Mouse (Mus musculus) forebrain, embryonic 12.5 days (tissue): ENCODE measurements around the gene Hunk. TPM values are rescaled to one million over a fixed set of nuclear protein-coding genes. Genes with fewer than 3 reads are reported as not detected.

Experiments used
- ATAC-seq: fragments of 200-750 bp; cut with Nextera tagmentation; 2 replicates; pipeline ENCODE4 v1.8.0; 2017; ENCODE audit warnings: moderate TSS enrichment; ENCODE audit not compliant: low FRiP score
- H3K27ac ChIP-seq: fragments of 300-500 bp; sonication (generic); 2 replicates; pipeline ENCODE4 v1.5.1; 2016; ENCODE audit warnings: mild to moderate bottlenecking
- H3K27me3 ChIP-seq: fragments of 300-500 bp; sonication (generic); 2 replicates; pipeline ENCODE4 v1.6.1; 2016; ENCODE audit warnings: mild to moderate bottlenecking
- H3K36me3 ChIP-seq: fragments of 300-500 bp; sonication (generic); replicated peaks from 2 replicates; pipeline ENCODE4 v1.6.1; 2016; ENCODE audit warnings: mild to moderate bottlenecking
- H3K4me1 ChIP-seq: fragments of 300-500 bp; sonication (generic); 2 replicates; pipeline ENCODE4 v1.6.1; 2016
- H3K4me2 ChIP-seq: fragments of 300-500 bp; sonication (generic); 2 replicates; pipeline ENCODE4 v1.6.1; 2016; ENCODE audit warnings: mild to moderate bottlenecking, moderate library complexity
- H3K4me3 ChIP-seq: fragments of 300-500 bp; sonication (generic); replicated peaks from 2 replicates; pipeline ENCODE4 v1.5.1; 2016; ENCODE audit warnings: mild to moderate bottlenecking
- H3K9ac ChIP-seq: fragments of 300-500 bp; sonication (generic); 2 replicates; pipeline ENCODE4 v1.6.1; 2016; ENCODE audit warnings: mild to moderate bottlenecking
- H3K9me3 ChIP-seq: fragments of 300-500 bp; sonication (generic); 2 replicates; pipeline ENCODE4 v1.6.1; 2016
- WGBS: fragments of 180-500 bp; shearing (Covaris S2); methylation state at CpG from one replicate; pipeline ENCODE4 v1.1.7; 2016; 5-methylcytosine and 5-hydroxymethylcytosine counted together
- polyA plus RNA-seq: library from polyadenylated mRNA; unstranded; fragments of >200 nt; fragmentation: Nextera tagmentation; extraction: Ambion mirVana; gene quantifications from 2 replicates; pipeline ENCODE4 v1.2.1, GENCODE M21; 2016

The Hunk gene
- polyA plus RNA-seq, 1 experiment from 2014 or later: 17.9 TPM

DNA sequence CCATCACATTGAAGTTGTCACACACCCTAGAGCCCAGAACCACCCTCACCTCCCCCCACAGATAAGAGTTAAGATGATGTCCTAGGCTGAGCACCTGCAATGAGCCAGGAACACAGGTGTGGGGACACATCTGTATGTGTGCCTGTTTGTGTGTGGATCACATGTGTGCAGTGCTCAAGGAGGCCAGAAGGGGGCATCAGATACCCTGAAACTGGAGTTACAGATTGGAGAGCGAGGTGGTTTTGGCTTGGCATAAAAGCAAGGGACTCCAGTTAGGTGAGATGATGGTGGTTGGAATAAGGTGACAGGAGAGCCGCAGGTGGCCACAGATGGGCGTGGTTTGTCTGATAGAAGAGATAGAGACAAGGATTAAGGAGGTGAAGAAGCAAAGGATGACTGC is 4.2 kb upstream of the Hunk start:
- Histone ChIP-seq H3K9me3 (no peaks in the 10 kb centered on the region), H3K4me2 (no peak overlapping the region), H3K36me3 (no peaks in the 10 kb centered on the region), H3K4me1 (peaks cover 10% of the 10 kb centered on the region), H3K9ac (no peak overlapping the region), H3K27ac (no peak overlapping the region), H3K4me3 (no peak overlapping the region), H3K27me3 (peaks cover 19% of the 10 kb centered on the region; the same call in 1 of the 2 replicates)
- WGBS: 86% methylated on average over 3 of the region's 3 CpGs
- ATAC-seq: no peak

DNA sequence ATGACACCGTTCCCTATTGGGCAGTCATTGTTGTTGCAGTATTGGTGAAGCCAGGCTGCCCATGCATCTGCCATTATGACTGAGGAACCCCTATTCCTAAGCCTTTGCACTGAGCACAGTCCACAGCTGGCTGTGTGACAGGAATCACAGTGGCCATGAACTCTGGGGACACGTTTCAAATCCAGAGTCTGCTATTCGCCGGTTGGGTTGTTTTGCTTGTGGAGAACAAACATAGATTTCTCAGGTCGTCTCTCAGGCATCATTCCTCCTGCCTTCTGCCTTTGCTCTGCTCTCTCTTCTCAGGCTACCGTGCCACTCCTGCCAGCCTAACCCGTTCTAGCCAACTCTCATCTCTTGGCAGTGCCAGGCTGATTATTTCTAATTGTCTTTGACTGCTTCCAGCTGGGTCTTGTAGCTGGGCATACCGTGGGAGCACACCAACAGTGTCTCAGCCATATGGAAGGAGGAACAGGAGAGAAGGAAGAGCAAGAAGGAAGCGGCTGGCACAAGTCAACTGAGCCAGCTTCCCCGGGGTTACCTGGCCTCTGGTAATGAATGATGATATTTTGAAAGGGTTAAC is 3.0 kb upstream of the Hunk start:
- WGBS: 86% methylated on average over 10 of the region's 10 CpGs
- no peak overlapping the region for H3K4me3 ChIP-seq
- no peaks in the 10 kb centered on the region for H3K9me3 ChIP-seq
- peaks cover 19% of the 10 kb centered on the region for H3K4me1 ChIP-seq
- peaks cover 19% of the 10 kb centered on the region; the same call in 1 of the 2 replicates for H3K27me3 ChIP-seq
- ATAC-seq: no peak
- H3K36me3 ChIP-seq: no peaks in the 10 kb centered on the region
- H3K4me2 ChIP-seq: no peak overlapping the region
- H3K27ac ChIP-seq: 0 out of 2 replicates have a peak overlapping the region, but pooled peaks have one; percentile 15
- H3K9ac ChIP-seq: no peak overlapping the region

DNA sequence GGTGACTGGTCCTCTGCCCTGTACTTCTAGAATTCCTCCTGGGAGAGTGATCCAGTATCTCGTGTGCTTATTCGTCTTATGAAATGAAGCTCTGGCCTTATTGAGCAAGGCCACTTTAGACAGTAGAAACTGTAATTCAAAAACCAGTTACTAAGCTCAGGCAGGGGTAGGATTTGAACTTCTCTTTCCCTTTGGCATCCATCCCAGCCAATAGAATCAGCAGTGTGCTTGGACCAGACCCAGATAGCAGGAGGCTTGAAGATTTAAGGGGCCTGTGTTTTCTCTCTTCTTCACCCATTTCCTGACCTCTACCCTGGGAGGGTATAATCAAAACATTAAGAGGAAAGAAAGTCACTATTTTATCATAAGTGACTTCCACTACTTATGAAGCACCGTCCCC is 1.8 kb upstream of the Hunk start:
- no peak for ATAC-seq
- no peaks in the 10 kb centered on the region for H3K9me3 ChIP-seq
- no peaks in the 10 kb centered on the region for H3K36me3 ChIP-seq
- no peak overlapping the region for H3K9ac ChIP-seq
- peaks cover 32% of the 10 kb centered on the region for H3K4me1 ChIP-seq
- H3K4me3 ChIP-seq: no peak overlapping the region
- WGBS: 79% methylated on average over 3 of the region's 3 CpGs
- H3K4me2 ChIP-seq: no peak overlapping the region
- H3K27ac ChIP-seq: no peak overlapping the region
- peaks cover 16% of the 10 kb centered on the region; the same call in 1 of the 2 replicates for H3K27me3 ChIP-seq

DNA sequence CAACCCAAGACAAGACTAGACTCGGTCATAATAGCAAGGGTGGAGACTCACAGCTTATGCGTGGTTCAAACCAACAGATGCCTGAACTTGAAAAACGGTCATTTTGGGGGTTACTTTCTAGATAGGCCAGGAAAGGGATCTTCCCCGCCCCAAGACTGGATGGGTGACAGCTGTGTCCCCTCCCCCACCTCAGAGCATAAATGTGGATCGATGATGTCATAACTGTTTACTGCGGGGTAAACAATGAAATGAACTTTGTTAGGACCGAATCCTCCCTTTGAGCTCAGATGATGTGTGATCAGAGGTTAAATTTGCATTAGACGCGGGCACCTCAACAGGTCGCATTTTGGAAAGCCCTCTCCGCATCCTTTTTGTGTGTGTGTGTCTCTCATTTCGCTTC is 967 bp upstream of the Hunk start:
- peaks cover 16% of the 10 kb centered on the region; the same call in 1 of the 2 replicates for H3K27me3 ChIP-seq
- H3K4me1 ChIP-seq: peaks cover 40% of the 10 kb centered on the region
- 0 out of 2 replicates have a peak, but pooled peaks cover under 1% of the 10 kb centered on the region for H3K36me3 ChIP-seq
- ATAC-seq: no peak
- H3K9me3 ChIP-seq: no peaks in the 10 kb centered on the region
- peak overlapping the region; percentile 74 for H3K4me2 ChIP-seq
- WGBS: 5% methylated on average over 12 of the region's 12 CpGs
- peak overlapping the region; percentile 99 for H3K27ac ChIP-seq
- H3K9ac ChIP-seq: peak overlapping the region; percentile 96
- peak overlapping the region; percentile 89 for H3K4me3 ChIP-seq

DNA sequence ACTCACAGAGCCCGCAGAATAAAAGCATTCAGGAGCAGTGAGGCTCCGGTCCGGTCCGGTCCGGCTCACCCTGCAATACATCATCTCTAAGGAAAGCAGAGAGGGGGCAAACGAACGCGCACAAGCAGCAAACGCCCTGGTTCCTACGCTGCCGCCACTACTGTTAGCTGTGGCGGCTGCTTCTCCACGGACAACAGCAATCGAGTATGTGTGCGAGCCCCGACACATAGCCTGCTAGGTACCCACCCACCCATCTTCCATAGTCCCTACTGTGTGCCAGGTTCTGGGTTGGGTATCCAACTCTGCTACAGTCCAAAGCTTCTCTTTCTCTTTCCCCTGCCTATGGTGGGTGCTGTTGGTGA is 506 bp upstream of the Hunk start:
- peak overlapping the region; percentile 74 for H3K4me2 ChIP-seq
- peak overlapping the region; percentile 99 for H3K27ac ChIP-seq
- peaks cover 40% of the 10 kb centered on the region for H3K4me1 ChIP-seq
- peaks cover 16% of the 10 kb centered on the region; the same call in 1 of the 2 replicates for H3K27me3 ChIP-seq
- H3K9me3 ChIP-seq: no peaks in the 10 kb centered on the region
- ATAC-seq: peak; percentile 34
- H3K36me3 ChIP-seq: 0 out of 2 replicates have a peak, but pooled peaks cover 5% of the 10 kb centered on the region
- peak overlapping the region; percentile 89 for H3K4me3 ChIP-seq
- H3K9ac ChIP-seq: peak overlapping the region; percentile 96
- under 1% methylated on average over 16 of the region's 16 CpGs for WGBS

DNA sequence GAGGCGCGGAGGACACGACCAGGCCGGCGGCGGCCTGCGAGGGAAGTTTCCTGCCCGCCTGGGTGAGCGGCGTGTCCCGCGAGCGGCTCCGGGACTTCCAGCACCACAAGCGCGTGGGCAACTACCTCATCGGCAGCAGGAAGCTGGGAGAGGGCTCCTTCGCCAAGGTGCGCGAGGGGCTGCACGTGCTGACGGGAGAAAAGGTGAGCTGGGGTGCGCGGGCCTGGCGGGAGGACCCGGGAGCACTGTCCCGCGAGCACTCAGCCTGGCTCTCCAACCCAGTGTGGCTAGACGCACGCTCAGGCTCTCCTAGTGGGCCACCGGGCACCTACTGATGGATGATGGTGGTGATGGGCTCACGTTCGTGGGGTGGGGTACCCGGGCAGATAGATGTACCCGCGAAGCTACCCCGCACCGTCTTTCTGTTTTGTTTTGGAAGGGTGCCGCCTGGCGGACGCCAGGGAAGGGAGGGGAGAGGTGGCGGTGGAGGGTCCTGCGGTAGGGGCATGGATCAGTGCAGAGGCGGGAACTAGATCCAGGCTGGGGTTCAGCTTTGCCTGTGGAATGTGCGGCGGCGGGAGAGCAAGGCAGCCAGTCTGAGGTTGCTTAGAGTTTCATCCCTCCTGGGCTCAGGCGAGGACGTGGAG is 824 bp downstream of the Hunk start:
- peaks cover 5% of the 10 kb centered on the region; the same call in 1 of the 2 replicates for H3K9me3 ChIP-seq
- peak overlapping the region; percentile 96 for H3K9ac ChIP-seq
- peak overlapping the region; percentile 99 for H3K27ac ChIP-seq
- peak overlapping the region; percentile 74 for H3K4me2 ChIP-seq
- H3K4me3 ChIP-seq: peak overlapping the region; percentile 89
- peaks cover 17% of the 10 kb centered on the region for H3K36me3 ChIP-seq
- peaks cover 16% of the 10 kb centered on the region; the same call in 1 of the 2 replicates for H3K27me3 ChIP-seq
- peak; percentile 68 for ATAC-seq
- WGBS: 1% methylated on average over 46 of the region's 49 CpGs
- peaks cover 40% of the 10 kb centered on the region for H3K4me1 ChIP-seq

DNA sequence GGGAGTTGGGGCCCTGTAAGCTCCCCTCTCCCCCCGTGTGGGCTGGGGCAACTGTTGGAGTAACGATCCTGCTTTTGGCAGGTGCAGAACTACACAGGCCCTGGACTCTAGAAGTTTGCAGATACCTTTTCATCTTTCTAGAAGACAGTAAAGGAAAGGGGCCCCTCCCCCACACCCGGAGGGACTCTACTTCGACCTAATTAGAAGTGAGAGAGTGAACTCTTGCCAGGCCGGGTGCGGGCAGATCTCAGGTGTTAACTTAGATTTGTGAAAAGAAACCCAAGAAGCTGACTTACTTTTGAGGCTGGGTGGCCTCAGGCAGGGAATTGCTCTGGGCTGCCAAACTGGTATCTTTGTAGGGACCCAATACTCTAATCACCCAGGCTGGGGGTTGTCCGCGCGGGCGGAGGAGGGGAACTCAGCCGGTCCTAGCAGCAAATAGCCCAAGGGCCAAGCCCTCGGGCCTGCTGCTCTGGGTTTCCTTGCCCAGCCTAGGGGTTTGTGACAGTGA is 1.4 kb downstream of the Hunk start:
- H3K36me3 ChIP-seq: peaks cover 23% of the 10 kb centered on the region
- WGBS: 1% methylated on average over 12 of the region's 12 CpGs

DNA sequence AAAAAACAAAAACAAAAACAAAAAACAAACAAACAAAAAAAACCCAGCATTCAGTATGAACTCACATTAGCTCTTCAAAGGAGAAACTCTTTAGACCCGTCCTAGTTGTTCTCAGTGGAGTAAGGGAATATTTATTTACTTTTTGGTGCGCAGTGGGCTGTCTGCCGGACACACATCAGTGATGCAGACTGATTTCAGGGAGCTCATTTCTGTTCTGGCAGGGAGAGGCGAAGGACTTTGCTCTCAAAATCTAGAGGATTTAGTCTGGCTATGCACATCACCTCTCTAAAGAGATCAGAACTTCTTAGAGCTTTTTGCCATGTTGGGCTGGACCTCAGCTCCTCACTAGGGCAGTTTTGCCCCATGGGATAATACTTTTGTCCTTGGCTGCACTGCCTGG is 2.1 kb downstream of the Hunk start:
- H3K4me3 ChIP-seq: peak overlapping the region; percentile 89
- 0 out of 2 replicates have a peak overlapping the region, but pooled peaks have one; percentile 47 for H3K27ac ChIP-seq
- H3K4me1 ChIP-seq: peaks cover 40% of the 10 kb centered on the region
- peak overlapping the region; percentile 50 for H3K9ac ChIP-seq
- peak overlapping the region; percentile 74 for H3K4me2 ChIP-seq
- 58% methylated on average over 4 of the region's 4 CpGs for WGBS
- peaks cover 6% of the 10 kb centered on the region; the same call in 1 of the 2 replicates for H3K9me3 ChIP-seq
- no peak for ATAC-seq
- H3K36me3 ChIP-seq: peaks cover 30% of the 10 kb centered on the region
- H3K27me3 ChIP-seq: peaks cover 11% of the 10 kb centered on the region; the same call in 1 of the 2 replicates

More for the DNA sequence above, 1.4 kb downstream of the Hunk start:
- ATAC-seq: no peak
- peak overlapping the region; percentile 96 for H3K9ac ChIP-seq
- peaks cover 40% of the 10 kb centered on the region for H3K4me1 ChIP-seq
- H3K4me2 ChIP-seq: peak overlapping the region; percentile 74
- peaks cover 6% of the 10 kb centered on the region; the same call in 1 of the 2 replicates for H3K9me3 ChIP-seq
- peaks cover 16% of the 10 kb centered on the region; the same call in 1 of the 2 replicates for H3K27me3 ChIP-seq
- H3K27ac ChIP-seq: peak overlapping the region; percentile 99
- H3K4me3 ChIP-seq: peak overlapping the region; percentile 89

DNA sequence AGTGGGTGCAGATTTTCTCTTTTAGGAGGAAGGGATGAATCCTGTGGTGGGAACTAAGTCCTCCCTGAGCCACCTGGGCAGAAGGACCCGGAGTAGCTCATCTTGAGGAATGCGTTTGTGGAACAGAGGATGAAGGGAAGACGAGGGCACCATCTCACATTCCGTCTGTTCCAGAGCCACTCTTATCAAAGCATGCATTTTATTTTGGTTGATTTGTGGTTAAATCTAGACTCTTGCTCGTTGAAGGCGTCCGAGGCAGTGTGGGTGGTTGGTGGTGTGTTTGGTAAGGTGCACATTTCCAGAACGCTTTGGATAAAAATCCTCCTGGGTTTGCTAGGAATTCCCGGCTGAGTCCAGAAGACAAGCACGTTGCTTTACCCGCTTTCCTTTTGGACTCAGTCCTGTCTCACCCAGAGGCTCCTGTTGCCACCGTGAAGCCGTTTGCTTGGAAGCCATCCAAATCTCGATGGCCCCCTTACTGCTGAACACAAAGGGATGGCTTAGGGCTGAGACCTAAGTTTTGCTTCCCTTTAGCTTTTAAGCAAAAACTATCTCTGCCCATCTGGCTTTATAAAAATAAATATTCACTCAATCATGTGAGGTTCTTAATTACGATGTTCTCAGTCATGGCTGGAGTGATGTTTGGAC is 3.4 kb downstream of the Hunk start:
- Histone ChIP-seq H3K4me2 (peak overlapping the region; percentile 74), H3K36me3 (peaks cover 34% of the 10 kb centered on the region), H3K4me3 (peak overlapping the region; percentile 89), H3K4me1 (peaks cover 42% of the 10 kb centered on the region), H3K27ac (peak overlapping the region; percentile 25; the same call in 1 of the 2 replicates), H3K27me3 (0 out of 2 replicates have a peak, but pooled peaks cover under 1% of the 10 kb centered on the region), H3K9ac (peak overlapping the region; percentile 50; the same call in 1 of the 2 replicates), H3K9me3 (peaks cover 6% of the 10 kb centered on the region; the same call in 1 of the 2 replicates)
- no peak for ATAC-seq
- WGBS: 73% methylated on average over 15 of the region's 15 CpGs

DNA sequence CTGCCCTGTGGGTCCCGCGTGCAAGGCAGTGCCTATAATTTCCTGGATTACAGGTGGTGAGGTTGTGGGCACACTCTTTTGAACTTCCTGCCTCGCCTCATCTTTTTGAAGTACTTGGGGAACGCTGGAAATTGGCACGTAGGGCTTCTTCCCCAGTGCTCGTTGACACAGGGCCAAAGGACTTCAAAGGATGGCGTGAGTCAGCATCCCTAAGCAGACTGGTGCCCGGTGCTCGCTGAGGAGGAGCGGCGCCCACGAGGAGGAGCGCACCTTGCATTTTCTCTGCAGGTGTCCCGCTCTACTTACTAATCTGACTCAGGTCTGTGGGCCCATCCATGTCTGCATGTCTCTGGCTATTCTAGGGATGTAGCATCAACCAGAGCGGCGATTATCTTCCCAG is 4.9 kb downstream of the Hunk start:
- no peak overlapping the region for H3K4me2 ChIP-seq
- no peaks in the 10 kb centered on the region for H3K27me3 ChIP-seq
- no peak overlapping the region for H3K4me3 ChIP-seq
- peaks cover 36% of the 10 kb centered on the region for H3K36me3 ChIP-seq
- no peak overlapping the region for H3K27ac ChIP-seq
- H3K9me3 ChIP-seq: peaks cover 6% of the 10 kb centered on the region; the same call in 1 of the 2 replicates
- 93% methylated on average over 16 of the region's 16 CpGs for WGBS
- no peak overlapping the region for H3K9ac ChIP-seq
- peaks cover 40% of the 10 kb centered on the region for H3K4me1 ChIP-seq
- ATAC-seq: no peak

DNA sequence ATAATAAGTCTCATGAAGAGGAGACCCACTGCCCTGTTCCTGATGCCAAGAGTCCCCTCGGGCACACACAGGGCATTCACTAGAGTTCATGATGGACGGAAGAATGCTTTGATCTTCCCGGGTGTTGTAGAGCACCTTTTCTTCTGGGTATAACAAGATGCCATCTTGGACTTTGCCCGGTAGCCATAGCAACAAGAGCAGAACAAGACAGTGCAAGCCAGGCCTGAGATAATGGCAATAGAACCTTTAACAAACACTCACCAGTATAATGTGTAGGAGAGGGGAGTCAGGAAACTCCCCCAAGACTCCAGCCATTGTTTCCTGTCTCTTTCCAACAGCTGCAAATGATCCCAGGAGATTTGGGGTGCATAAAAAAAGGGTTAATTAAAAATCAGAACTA is 8.9 kb downstream of the Hunk start:
- ATAC-seq: 0 out of 2 replicates have a peak, but pooled peaks have one; percentile 17
- peaks cover 46% of the 10 kb centered on the region for H3K36me3 ChIP-seq
- H3K27me3 ChIP-seq: no peaks in the 10 kb centered on the region

More for the DNA sequence above, 8.9 kb downstream of the Hunk start:
- no peak overlapping the region for H3K4me2 ChIP-seq
- WGBS: 62% methylated on average over 4 of the region's 4 CpGs
- H3K4me3 ChIP-seq: no peak overlapping the region
- H3K27ac ChIP-seq: no peak overlapping the region
- peaks cover 6% of the 10 kb centered on the region; the same call in 1 of the 2 replicates for H3K9me3 ChIP-seq
- peaks cover 11% of the 10 kb centered on the region for H3K4me1 ChIP-seq
- no peak overlapping the region for H3K9ac ChIP-seq
